11 mouse cellular contexts compared by ENCODE assay signal in the genomic region with DNA sequence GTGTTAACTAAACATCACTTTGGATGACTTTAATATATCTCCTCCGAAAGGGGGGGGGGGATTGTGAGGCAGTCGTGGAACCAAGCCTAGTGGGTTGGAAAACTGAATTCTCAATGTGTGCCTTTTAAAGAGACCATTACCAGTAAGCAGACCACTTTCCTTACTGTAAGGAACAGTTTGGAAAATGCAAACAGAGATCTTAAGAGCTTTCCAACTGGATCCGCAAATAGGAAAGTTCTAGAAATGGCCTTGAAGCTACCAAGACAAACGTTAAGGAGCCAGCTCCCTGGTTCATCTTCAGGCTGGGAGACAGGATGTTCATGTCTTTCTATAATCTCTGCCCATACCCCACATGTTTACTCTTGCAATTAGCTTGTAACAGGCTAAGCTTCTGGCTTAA. TPM values are rescaled to one million over a fixed set of nuclear protein-coding genes. Genes with fewer than 3 reads are reported as not detected.
DNase-seq lines count a peak whose midpoint lies in the region; ATAC-seq lines count a peak whose summit lies in the region.
"Had no signal": no experiment of that assay in that cellular context is flagged by ENCODE, and none has a peak within 500 bp of the region (broad histone marks: within the 10 kb centered on the region; RNA-seq: fewer than 3 reads in every experiment).

No protein-coding gene starts in this region.

- H3K36me3 ChIP-seq in forebrain, embryonic 12.5 days (replicated peaks), result no peaks in the 10 kb centered on the region
- no peaks in the 10 kb centered on the region for H3K36me3 ChIP-seq in forebrain, embryonic 11.5 days (ENCODE audit: control insufficient read depth, insufficient read depth, low read length)
- H3K36me3 ChIP-seq in lung, embryonic 16.5 days (ENCODE audit: control insufficient read depth, insufficient read depth, low read length), result no peaks in the 10 kb centered on the region
- peaks cover 22% of the 10 kb centered on the region for H3K36me3 ChIP-seq in midbrain, embryonic 10.5 days

- H3K4me2 ChIP-seq in forebrain, embryonic 12.5 days, result peak overlapping the region; percentile 51; the same call in 1 of the 2 replicates
- no peak overlapping the region for H3K4me2 ChIP-seq in forebrain, embryonic 11.5 days (ENCODE audit: low read depth, low read length, severe bottlenecking)
- peak overlapping the region; percentile 50; the same call in 1 of the 2 replicates for H3K4me2 ChIP-seq in lung, embryonic 16.5 days (ENCODE audit: low read depth, low read length)

- 4% methylated on average over 4 of the region's 4 CpGs for WGBS in forebrain, embryonic 12.5 days
- WGBS in forebrain, embryonic 11.5 days, result 3% methylated on average over 4 of the region's 4 CpGs
- 27% methylated on average over 4 of the region's 4 CpGs for WGBS in lung, embryonic 16.5 days
- WGBS in midbrain, embryonic 10.5 days, result 7% methylated on average over 4 of the region's 4 CpGs

- 0 out of 2 replicates have a peak overlapping the region, but pooled peaks have one; percentile 25 for H3K27ac ChIP-seq in forebrain, embryonic 12.5 days
- no peak overlapping the region for H3K27ac ChIP-seq in forebrain, embryonic 11.5 days (ENCODE audit: low read depth, low read length)
- no peak overlapping the region for H3K27ac ChIP-seq in lung, embryonic 16.5 days (ENCODE audit: low read length)
- peak overlapping the region; percentile 98 for H3K27ac ChIP-seq in midbrain, embryonic 10.5 days (replicated peaks)
- H3K27ac ChIP-seq: macrophage had no signal

- no peak overlapping the region for H3K4me3 ChIP-seq in forebrain, embryonic 12.5 days (replicated peaks)
- no peak overlapping the region for H3K4me3 ChIP-seq in forebrain, embryonic 11.5 days (ENCODE audit: low read depth, low read length)
- H3K4me3 ChIP-seq in lung, embryonic 16.5 days (ENCODE audit: low read length), result no peak overlapping the region
- peak overlapping the region; percentile 93 for H3K4me3 ChIP-seq in midbrain, embryonic 10.5 days

- H3K4me1 ChIP-seq in forebrain, embryonic 12.5 days, result peaks cover 64% of the 10 kb centered on the region
- peaks cover 29% of the 10 kb centered on the region for H3K4me1 ChIP-seq in forebrain, embryonic 11.5 days (replicated peaks; ENCODE audit: control insufficient read depth, insufficient read depth, low read length)
- peaks cover 36% of the 10 kb centered on the region for H3K4me1 ChIP-seq in lung, embryonic 16.5 days (replicated peaks; ENCODE audit: control insufficient read depth, insufficient read depth, low read length)
- peaks cover 85% of the 10 kb centered on the region for H3K4me1 ChIP-seq in midbrain, embryonic 10.5 days

- intact Hi-C loops in left cerebral cortex, postnatal 10 days (cut with DNase I), result no loop called here

- peaks cover 94% of the 10 kb centered on the region for H3K27me3 ChIP-seq in forebrain, embryonic 12.5 days
- H3K27me3 ChIP-seq in forebrain, embryonic 11.5 days (ENCODE audit: control insufficient read depth, insufficient read depth, low read length), result peaks cover 90% of the 10 kb centered on the region
- peaks cover 38% of the 10 kb centered on the region for H3K27me3 ChIP-seq in lung, embryonic 16.5 days (ENCODE audit: control insufficient read depth, insufficient read depth, low read depth, low read length)
- H3K27me3 ChIP-seq in midbrain, embryonic 10.5 days (ENCODE audit: low read depth, poor library complexity, severe bottlenecking), result peaks cover 72% of the 10 kb centered on the region

- no peak for ATAC-seq in forebrain, embryonic 12.5 days (ENCODE audit: low FRiP score)
- no peak for ATAC-seq in forebrain, embryonic 11.5 days (replicated peaks; ENCODE audit: low FRiP score)
- no peak for ATAC-seq in lung, embryonic 16.5 days (ENCODE audit: low read depth)

- no peak for DNase-seq in forebrain, embryonic 11.5 days (ENCODE audit: low spot score)
- DNase-seq in lung, postnatal 25 days (ENCODE audit: low spot score), result no peak
- no peak for DNase-seq in midbrain, embryonic 10.5 days (ENCODE audit: low spot score)
- no peak for DNase-seq in right cerebral cortex, postnatal 14 days
- DNase-seq in left cerebral cortex, postnatal 10 days (ENCODE audit: extremely low spot score in 1 of 2, low spot score in 2 of 2), result no peak
- DNase-seq in natural killer cell, adult 2 months (ENCODE audit: low spot score in 2 of 2), result no peak
- DNase-seq: kidney, adult 8-10 months had no signal

- H3K9ac ChIP-seq in forebrain, embryonic 12.5 days, result no peak overlapping the region
- H3K9ac ChIP-seq in forebrain, embryonic 11.5 days (ENCODE audit: low read length), result no peak overlapping the region
- no peak overlapping the region for H3K9ac ChIP-seq in lung, embryonic 16.5 days (ENCODE audit: low read length)

- no peaks in the 10 kb centered on the region for H3K9me3 ChIP-seq in forebrain, embryonic 12.5 days
- no peaks in the 10 kb centered on the region for H3K9me3 ChIP-seq in forebrain, embryonic 11.5 days (ENCODE audit: control insufficient read depth, low read length)
- H3K9me3 ChIP-seq in lung, embryonic 16.5 days (ENCODE audit: control insufficient read depth, low read length), result no peaks in the 10 kb centered on the region
- H3K9me3 ChIP-seq in midbrain, embryonic 10.5 days (replicated peaks), result no peaks in the 10 kb centered on the region

RNA-seq across cellular contexts. Expression of gene Fzd10, which starts 3.3 kb away (rescaled TPM):
- polyA plus RNA-seq in forebrain, embryonic 12.5 days (2016; fragmentation: Nextera tagmentation; extraction: Ambion mirVana), result 4.8 and 5.3 TPM in 2 replicates
- polyA plus RNA-seq in forebrain, embryonic 11.5 days (2014; fragmentation: Nextera tagmentation; extraction: Ambion mirVana), result 6.1 and 6.6 TPM in 2 replicates
- 0.79 and 0.82 TPM in 2 replicates for polyA plus RNA-seq in lung, embryonic 16.5 days (2015; fragmentation: Nextera tagmentation; extraction: Ambion mirVana)
- 14.0 and 15.0 TPM in 2 replicates for polyA plus RNA-seq in midbrain, embryonic 10.5 days (2016; fragmentation: Nextera tagmentation; extraction: Ambion mirVana)
- total RNA-seq in left cerebral cortex, postnatal 10 days (2021), result 1 to 10 TPM; 3.8 to 7.2 TPM
- total RNA-seq: granulocyte monocyte progenitor cell, adult 5-6 weeks had no signal
- polyA plus RNA-seq: macrophage had no signal

Comparison
In these comparisons a context has a peak if more than half of its experiments do, and no peak if none do; other contexts are left out.
1. H3K27ac ChIP-seq: peak in forebrain, embryonic 12.5 days (single experiment) and midbrain, embryonic 10.5 days (single experiment); none in forebrain, embryonic 11.5 days (single experiment) and lung, embryonic 16.5 days (single experiment).